Mouse (Mus musculus): Measurements from ENCODE around the gene Kcnmb2. TPM values are rescaled to one million over a fixed set of nuclear protein-coding genes. Genes with fewer than 3 reads are reported as not detected.

Kcnmb2 gene
- polyA plus RNA-seq, 1 experiment from 2014 or later: 1.6 TPM

DNA sequence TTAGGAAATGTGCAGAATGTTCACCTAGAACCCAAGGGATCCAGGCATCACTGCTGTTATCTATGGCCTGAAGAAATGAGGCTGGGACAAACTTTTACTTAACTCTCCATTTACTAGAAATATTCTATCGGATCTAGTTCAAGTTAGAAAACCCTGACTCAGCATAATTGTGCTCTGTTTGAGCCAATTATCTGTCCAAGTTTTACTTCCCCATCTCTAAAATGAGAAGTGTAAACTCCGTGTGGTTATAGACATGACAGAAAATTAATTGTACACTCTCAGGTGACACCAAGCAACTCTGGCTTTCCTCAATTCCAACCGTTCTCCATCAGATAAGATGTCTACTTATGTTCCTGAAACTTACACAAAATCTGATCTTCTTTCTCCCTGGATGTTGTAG is 161.0 kb downstream of the Kcnmb2 start:
- H3K4me2 ChIP-seq (ENCODE audit: low read depth, low read length): no peak overlapping the region
- peaks cover 9% of the 10 kb centered on the region; the same call in 1 of the 2 replicates for H3K4me1 ChIP-seq (ENCODE audit: control insufficient read depth, insufficient read depth, low read length)
- H3K9me3 ChIP-seq (ENCODE audit: control insufficient read depth, low read length): no peaks in the 10 kb centered on the region
- no peak overlapping the region for H3K9ac ChIP-seq (ENCODE audit: low read depth, low read length)
- H3K27me3 ChIP-seq (replicated peaks; ENCODE audit: control insufficient read depth, insufficient read depth, low read length): no peaks in the 10 kb centered on the region
- WGBS: 77% methylated on average over 3 of the region's 3 CpGs
- DNase-seq (ENCODE audit: low spot score): no peak
- no peak for ATAC-seq (ENCODE audit: low read depth)
- no peak overlapping the region for H3K27ac ChIP-seq (replicated peaks; ENCODE audit: low read depth, low read length)
- no peak overlapping the region for H3K4me3 ChIP-seq (ENCODE audit: low read depth, low read length)
- H3K36me3 ChIP-seq (ENCODE audit: control insufficient read depth, insufficient read depth, low read length): no peaks in the 10 kb centered on the region

DNA sequence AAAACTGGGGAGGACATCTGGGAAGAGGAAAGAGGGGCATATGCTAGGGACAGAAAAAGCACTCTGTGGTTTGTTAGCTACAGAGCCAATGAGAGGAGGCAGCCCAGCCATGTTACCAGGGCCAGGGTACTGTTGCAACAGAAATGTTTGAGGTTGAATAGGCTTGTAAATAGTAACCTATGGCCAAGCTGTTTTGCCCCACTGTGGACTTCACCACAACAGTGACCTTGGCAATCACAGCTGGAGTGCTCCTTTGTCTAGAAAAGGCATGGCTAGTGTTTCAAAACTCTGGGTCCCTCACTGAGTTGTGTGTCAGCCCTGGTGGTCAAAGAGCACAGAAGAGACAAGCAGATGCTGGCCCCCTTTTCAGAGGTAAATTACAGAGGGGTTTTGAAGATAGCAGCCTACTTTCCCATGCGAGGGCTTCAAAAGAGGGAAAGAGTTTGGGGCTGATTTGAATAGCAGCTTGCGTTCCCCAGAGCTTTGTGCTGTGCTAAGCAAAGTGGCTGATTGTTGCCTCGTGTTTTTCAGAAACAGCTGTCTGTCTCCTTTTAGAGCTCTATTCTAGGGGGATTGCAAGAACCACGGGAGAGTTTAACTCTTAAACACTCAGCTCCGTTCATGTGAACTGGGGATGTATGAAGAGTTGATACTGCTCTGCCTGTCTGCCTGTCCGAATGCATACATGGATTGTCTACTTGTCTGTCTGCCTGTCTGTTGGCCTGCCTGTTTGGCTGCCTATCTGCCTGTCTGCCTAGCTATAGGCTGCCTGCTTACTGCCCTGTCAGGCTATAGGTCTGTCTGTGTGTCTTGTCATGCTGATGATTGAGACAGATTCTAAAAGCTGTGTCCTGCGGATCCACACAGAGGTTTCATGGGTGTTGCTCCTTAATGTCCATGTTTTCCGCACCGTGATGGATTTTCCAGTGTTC is 165.0 kb downstream of the Kcnmb2 start:
- peak; percentile 69 for DNase-seq (ENCODE audit: low spot score)

DNA sequence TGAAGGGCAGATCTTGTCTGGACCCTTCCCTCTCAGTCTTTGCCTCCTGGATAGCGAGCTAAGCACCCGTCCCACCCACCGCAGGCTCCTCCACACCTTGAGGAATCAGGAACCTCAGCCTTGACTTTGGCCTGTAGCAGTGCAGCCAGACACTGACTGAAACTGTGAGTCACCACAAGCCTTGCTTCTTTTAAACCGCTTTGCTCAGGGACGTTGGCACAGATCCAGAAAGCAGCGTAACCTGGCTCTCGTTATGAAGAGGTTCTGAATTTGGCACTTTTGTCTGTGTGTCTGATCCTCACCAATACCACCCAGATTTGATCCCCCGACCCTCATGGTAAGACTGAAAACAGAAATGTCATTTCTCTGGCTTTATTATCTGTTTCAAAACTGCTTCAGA is 171.6 kb downstream of the Kcnmb2 start:
- H3K36me3 ChIP-seq (ENCODE audit: control insufficient read depth, insufficient read depth, low read length): no peaks in the 10 kb centered on the region
- ATAC-seq (ENCODE audit: low read depth) (no peak), DNase-seq (ENCODE audit: low spot score) (peak; percentile 39)
- H3K27me3 ChIP-seq (replicated peaks; ENCODE audit: control insufficient read depth, insufficient read depth, low read length): no peaks in the 10 kb centered on the region
- H3K4me2 ChIP-seq (ENCODE audit: low read depth, low read length): no peak overlapping the region
- no peak overlapping the region for H3K4me3 ChIP-seq (ENCODE audit: low read depth, low read length)
- H3K9me3 ChIP-seq (ENCODE audit: control insufficient read depth, low read length): no peaks in the 10 kb centered on the region
- no peaks in the 10 kb centered on the region for H3K4me1 ChIP-seq (ENCODE audit: control insufficient read depth, insufficient read depth, low read length)
- no peak overlapping the region for H3K9ac ChIP-seq (ENCODE audit: low read depth, low read length)
- WGBS: 47% methylated on average over 8 of the region's 8 CpGs
- H3K27ac ChIP-seq (replicated peaks; ENCODE audit: low read depth, low read length): no peak overlapping the region

More for the DNA sequence above, 165.0 kb downstream of the Kcnmb2 start:
- ATAC-seq (ENCODE audit: low read depth): peak; percentile 47; the same call in 1 of the 2 replicates
- Histone ChIP-seq H3K27ac (replicated peaks; ENCODE audit: low read depth, low read length) (no peak overlapping the region; the same call in 1 of the 2 replicates), H3K4me3 (ENCODE audit: low read depth, low read length) (no peak overlapping the region), H3K36me3 (ENCODE audit: control insufficient read depth, insufficient read depth, low read length) (no peaks in the 10 kb centered on the region), H3K9ac (ENCODE audit: low read depth, low read length) (no peak overlapping the region), H3K4me1 (ENCODE audit: control insufficient read depth, insufficient read depth, low read length) (peaks cover 9% of the 10 kb centered on the region; the same call in 1 of the 2 replicates), H3K27me3 (replicated peaks; ENCODE audit: control insufficient read depth, insufficient read depth, low read length) (no peaks in the 10 kb centered on the region), H3K4me2 (ENCODE audit: low read depth, low read length) (no peak overlapping the region), H3K9me3 (ENCODE audit: control insufficient read depth, low read length) (no peaks in the 10 kb centered on the region)
- WGBS: 30% methylated on average over 9 of the region's 9 CpGs

DNA sequence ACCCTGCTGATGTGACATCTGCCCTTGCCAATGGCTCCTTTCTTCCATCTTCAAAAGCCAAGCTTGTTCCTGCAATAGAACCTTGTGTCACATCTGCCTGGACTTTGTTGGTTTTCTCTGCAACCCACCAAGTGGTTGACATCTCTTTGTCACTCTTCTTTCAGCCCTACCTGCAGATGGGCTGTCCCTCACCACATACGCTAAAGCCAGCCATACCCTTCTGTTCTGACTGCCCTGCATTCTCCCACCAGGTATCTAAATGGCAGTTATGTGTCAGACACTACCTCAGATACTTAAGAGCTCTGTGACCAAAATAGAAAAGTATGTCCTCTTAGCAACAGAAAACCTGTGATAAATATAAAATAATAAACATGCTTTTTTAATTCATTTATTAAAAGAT is 186.5 kb downstream of the Kcnmb2 start:
- ATAC-seq (ENCODE audit: low read depth) (no peak), DNase-seq (ENCODE audit: low spot score) (no peak)
- H3K9me3 ChIP-seq (ENCODE audit: control insufficient read depth, low read length): no peaks in the 10 kb centered on the region
- no peaks in the 10 kb centered on the region for H3K27me3 ChIP-seq (replicated peaks; ENCODE audit: control insufficient read depth, insufficient read depth, low read length)
- no peaks in the 10 kb centered on the region for H3K36me3 ChIP-seq (ENCODE audit: control insufficient read depth, insufficient read depth, low read length)
- H3K9ac ChIP-seq (ENCODE audit: low read depth, low read length): no peak overlapping the region
- no peaks in the 10 kb centered on the region for H3K4me1 ChIP-seq (ENCODE audit: control insufficient read depth, insufficient read depth, low read length)
- H3K27ac ChIP-seq (replicated peaks; ENCODE audit: low read depth, low read length): no peak overlapping the region
- H3K4me2 ChIP-seq (ENCODE audit: low read depth, low read length): no peak overlapping the region
- WGBS: 77% methylated on average over 1 of the region's 1 CpGs
- H3K4me3 ChIP-seq (ENCODE audit: low read depth, low read length): no peak overlapping the region

DNA sequence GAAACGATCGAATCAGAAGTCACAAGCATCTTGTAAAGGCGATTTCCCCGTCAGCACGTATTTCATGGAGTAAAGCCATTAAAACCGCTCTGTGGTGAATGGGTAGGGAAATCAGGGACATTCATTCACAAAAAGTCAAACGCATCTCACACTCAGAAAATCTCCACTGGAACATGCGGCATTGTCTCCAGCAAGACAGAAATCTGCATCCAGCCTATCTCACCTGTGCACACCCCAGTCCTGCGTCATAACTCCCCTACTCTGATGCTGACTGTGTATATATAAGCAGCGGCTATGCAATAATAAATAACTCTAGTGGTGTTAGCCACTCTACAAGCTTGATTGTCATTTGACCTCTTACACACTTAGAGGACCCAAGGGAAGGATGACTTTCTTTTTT is 199.1 kb downstream of the Kcnmb2 start:
- H3K36me3 ChIP-seq (ENCODE audit: control insufficient read depth, insufficient read depth, low read length): no peaks in the 10 kb centered on the region

DNA sequence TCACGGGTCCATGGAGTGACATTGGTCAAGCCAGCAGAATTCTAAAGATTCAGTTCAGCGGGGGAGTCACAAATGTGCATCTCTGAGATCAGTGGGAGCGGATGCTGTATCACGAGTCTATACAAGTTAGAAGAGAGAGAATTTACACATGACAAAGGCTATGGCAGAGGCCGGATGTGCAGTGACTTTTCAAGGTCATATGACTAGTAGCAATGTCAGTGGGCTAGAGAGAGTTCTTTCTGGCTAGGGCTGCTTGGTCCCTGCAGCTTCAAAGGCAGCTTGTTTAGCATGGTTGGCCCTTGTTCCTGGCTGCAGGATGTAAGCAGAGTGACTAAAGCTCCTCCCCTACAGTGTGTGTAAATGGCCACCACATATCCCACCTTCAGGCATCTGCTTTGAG is 217.5 kb downstream of the Kcnmb2 start:
- 93% methylated on average over 5 of the region's 5 CpGs for WGBS
- Histone ChIP-seq H3K9ac (ENCODE audit: low read depth, low read length) (no peak overlapping the region), H3K4me2 (ENCODE audit: low read depth, low read length) (no peak overlapping the region), H3K4me1 (ENCODE audit: control insufficient read depth, insufficient read depth, low read length) (no peaks in the 10 kb centered on the region), H3K36me3 (ENCODE audit: control insufficient read depth, insufficient read depth, low read length) (no peaks in the 10 kb centered on the region), H3K27ac (replicated peaks; ENCODE audit: low read depth, low read length) (no peak overlapping the region), H3K4me3 (ENCODE audit: low read depth, low read length) (no peak overlapping the region), H3K27me3 (replicated peaks; ENCODE audit: control insufficient read depth, insufficient read depth, low read length) (no peaks in the 10 kb centered on the region), H3K9me3 (ENCODE audit: control insufficient read depth, low read length) (no peaks in the 10 kb centered on the region)
- ATAC-seq (ENCODE audit: low read depth): no peak
- DNase-seq (ENCODE audit: low spot score): no peak

More for the DNA sequence above, 199.1 kb downstream of the Kcnmb2 start:
- no peaks in the 10 kb centered on the region for H3K9me3 ChIP-seq (ENCODE audit: control insufficient read depth, low read length)
- ATAC-seq (ENCODE audit: low read depth): no peak
- DNase-seq (ENCODE audit: low spot score): no peak
- H3K27me3 ChIP-seq (replicated peaks; ENCODE audit: control insufficient read depth, insufficient read depth, low read length): no peaks in the 10 kb centered on the region
- H3K4me3 ChIP-seq (ENCODE audit: low read depth, low read length): no peak overlapping the region
- no peak overlapping the region for H3K27ac ChIP-seq (replicated peaks; ENCODE audit: low read depth, low read length)
- H3K4me2 ChIP-seq (ENCODE audit: low read depth, low read length): no peak overlapping the region
- no peak overlapping the region for H3K9ac ChIP-seq (ENCODE audit: low read depth, low read length)
- no peaks in the 10 kb centered on the region for H3K4me1 ChIP-seq (ENCODE audit: control insufficient read depth, insufficient read depth, low read length)
- WGBS: 86% methylated on average over 10 of the region's 10 CpGs

DNA sequence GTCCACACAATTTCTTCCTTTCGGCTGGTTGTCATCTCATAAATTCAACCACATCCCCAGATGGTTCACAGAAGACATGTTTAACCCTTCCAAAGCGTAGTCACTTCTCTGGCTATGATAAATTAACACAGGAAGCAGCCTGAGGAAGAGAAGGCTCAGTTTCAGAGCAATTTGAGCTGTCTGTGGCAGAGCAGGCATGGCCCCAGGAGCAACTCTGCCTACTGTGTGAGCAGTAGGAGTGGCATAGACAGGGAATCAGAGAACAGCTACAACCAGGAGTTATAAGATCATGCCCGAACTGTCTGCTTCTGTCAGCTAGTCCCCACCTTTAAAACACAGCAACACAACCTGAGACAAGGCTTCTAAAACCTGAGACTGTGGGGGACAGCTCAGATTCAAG is 219.4 kb downstream of the Kcnmb2 start:
- H3K36me3 ChIP-seq (ENCODE audit: control insufficient read depth, insufficient read depth, low read length): no peaks in the 10 kb centered on the region
- ATAC-seq (ENCODE audit: low read depth) (no peak), DNase-seq (ENCODE audit: low spot score) (no peak)
- no peak overlapping the region for H3K4me2 ChIP-seq (ENCODE audit: low read depth, low read length)
- H3K27ac ChIP-seq (replicated peaks; ENCODE audit: low read depth, low read length): no peak overlapping the region
- H3K9ac ChIP-seq (ENCODE audit: low read depth, low read length): no peak overlapping the region
- H3K4me3 ChIP-seq (ENCODE audit: low read depth, low read length): no peak overlapping the region
- WGBS: 37% methylated on average over 3 of the region's 3 CpGs
- no peaks in the 10 kb centered on the region for H3K27me3 ChIP-seq (replicated peaks; ENCODE audit: control insufficient read depth, insufficient read depth, low read length)
- H3K4me1 ChIP-seq (ENCODE audit: control insufficient read depth, insufficient read depth, low read length): no peaks in the 10 kb centered on the region
- H3K9me3 ChIP-seq (ENCODE audit: control insufficient read depth, low read length): no peaks in the 10 kb centered on the region

DNA sequence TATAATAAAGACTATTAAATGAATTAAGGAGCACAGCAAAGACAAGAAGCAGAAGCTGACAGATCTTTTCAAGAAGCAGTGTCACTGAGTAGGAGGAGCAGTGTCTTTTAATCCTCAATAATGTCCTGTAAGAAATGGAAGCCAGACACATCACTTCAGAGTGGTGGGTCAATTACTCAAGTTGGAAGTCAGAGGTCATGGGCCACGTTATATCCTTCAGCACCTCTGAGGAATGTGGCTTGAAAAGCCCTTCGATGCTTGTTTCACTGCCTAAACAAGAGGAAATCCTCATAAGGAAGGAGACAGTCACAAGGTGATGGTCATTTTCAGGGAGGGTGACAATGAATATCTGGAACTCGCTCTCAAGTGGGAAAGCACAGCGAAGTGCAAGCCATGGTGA is 223.1 kb downstream of the Kcnmb2 start:
- 56% methylated on average over 4 of the region's 4 CpGs for WGBS
- Histone ChIP-seq H3K4me3 (ENCODE audit: low read depth, low read length) (no peak overlapping the region), H3K4me1 (ENCODE audit: control insufficient read depth, insufficient read depth, low read length) (no peaks in the 10 kb centered on the region), H3K4me2 (ENCODE audit: low read depth, low read length) (no peak overlapping the region), H3K27ac (replicated peaks; ENCODE audit: low read depth, low read length) (no peak overlapping the region), H3K9ac (ENCODE audit: low read depth, low read length) (no peak overlapping the region), H3K9me3 (ENCODE audit: control insufficient read depth, low read length) (no peaks in the 10 kb centered on the region), H3K27me3 (replicated peaks; ENCODE audit: control insufficient read depth, insufficient read depth, low read length) (no peaks in the 10 kb centered on the region), H3K36me3 (ENCODE audit: control insufficient read depth, insufficient read depth, low read length) (no peaks in the 10 kb centered on the region)
- DNase-seq (ENCODE audit: low spot score) (no peak), ATAC-seq (ENCODE audit: low read depth) (no peak)

DNA sequence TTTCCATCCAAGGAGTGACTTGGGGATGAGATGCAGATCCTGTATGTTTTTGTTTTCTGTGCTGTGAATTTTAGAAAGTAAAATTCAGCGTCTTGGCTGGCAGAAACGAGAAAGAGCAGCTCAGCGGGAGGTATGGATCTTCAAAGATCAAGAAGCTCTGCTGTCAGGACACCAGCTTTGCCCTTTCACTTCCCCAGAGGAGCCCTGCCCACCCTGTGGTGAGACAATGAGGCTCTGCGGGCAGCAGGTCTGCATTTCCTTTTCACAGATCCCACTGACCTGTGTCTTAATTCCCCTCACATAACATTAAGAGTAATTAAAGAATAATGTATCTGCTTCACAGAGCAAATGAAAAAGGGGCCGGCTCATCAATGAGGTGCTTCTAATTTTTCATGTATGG is 226.1 kb downstream of the Kcnmb2 start:
- WGBS: 6% methylated on average over 5 of the region's 5 CpGs
- Histone ChIP-seq H3K27me3 (replicated peaks; ENCODE audit: control insufficient read depth, insufficient read depth, low read length) (no peaks in the 10 kb centered on the region), H3K9me3 (ENCODE audit: control insufficient read depth, low read length) (no peaks in the 10 kb centered on the region), H3K27ac (replicated peaks; ENCODE audit: low read depth, low read length) (no peak overlapping the region), H3K36me3 (ENCODE audit: control insufficient read depth, insufficient read depth, low read length) (no peaks in the 10 kb centered on the region), H3K4me2 (ENCODE audit: low read depth, low read length) (no peak overlapping the region), H3K9ac (ENCODE audit: low read depth, low read length) (no peak overlapping the region), H3K4me1 (ENCODE audit: control insufficient read depth, insufficient read depth, low read length) (no peaks in the 10 kb centered on the region), H3K4me3 (ENCODE audit: low read depth, low read length) (no peak overlapping the region)
- DNase-seq (ENCODE audit: low spot score) (no peak), ATAC-seq (ENCODE audit: low read depth) (no peak)
